Mouse (Mus musculus): ENCODE data around the gene Fgl2. TPM values are rescaled to one million over a fixed set of nuclear protein-coding genes. Genes with fewer than 3 reads are reported as not detected.

The Fgl2 gene
- total and polyA plus RNA-seq, 3 experiments: 0.41 to 10.4 (median 0.59) TPM

DNA sequence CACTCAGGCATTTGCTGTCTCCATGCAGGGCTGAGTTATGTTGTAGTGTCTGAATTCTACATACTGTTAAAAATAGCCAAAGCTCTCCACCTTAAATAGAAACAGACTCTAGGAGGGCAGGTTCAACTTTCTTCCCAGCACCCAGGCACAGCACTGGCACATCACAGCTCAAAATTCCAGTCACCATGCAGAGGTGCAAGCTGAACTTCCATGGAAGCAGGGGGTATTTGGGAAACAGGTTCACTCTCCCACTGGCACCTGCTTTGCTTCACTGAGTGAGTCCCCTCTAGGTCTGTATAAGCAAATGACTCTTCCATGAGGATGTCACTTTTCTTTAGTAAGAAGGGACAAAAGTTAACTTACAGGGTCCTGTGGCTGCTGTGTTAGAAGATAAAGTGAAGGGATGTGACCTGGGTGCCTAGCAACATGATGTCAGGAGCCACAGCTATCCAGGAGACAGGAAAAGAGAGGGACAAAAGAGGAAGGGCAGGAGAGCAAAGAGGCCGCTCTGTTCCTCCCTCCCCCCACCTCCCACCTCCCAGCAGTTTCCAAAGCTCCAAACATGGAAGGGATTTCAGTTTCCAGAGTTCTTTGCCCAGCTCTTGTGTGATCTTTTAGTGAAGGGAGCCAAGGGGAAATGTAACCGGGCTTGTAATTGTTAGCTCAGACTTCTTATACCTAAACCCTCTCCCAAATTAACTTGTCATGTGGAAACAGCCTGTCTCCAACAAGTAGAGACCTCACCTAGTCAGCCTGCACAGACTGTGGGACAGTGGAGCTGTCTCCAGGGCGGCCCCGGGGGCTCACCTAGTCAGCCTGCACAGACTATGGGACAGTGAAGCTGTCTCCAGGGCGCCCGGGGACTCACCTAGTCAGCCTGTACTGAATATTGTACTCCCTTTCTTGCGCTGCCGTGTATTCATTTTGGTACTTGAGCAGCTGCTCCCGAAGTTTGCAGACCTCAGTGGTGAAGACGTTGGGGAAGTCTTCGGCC is 42.5 kb upstream of the Fgl2 start:
- no peak for TF ChIP-seq MYC (IDR thresholded peaks at IDR 0.05; ENCODE audit: low read depth, low read length)
- TF ChIP-seq ZKSCAN1 (IDR thresholded peaks at IDR 0.05; ENCODE audit: borderline replicate concordance, low read depth, low read length): no peak
- no peak for TF ChIP-seq MAFK (IDR thresholded peaks at IDR 0.05; ENCODE audit: insufficient replicate concordance, low read length)
- no peak for TF ChIP-seq CTCF (conservative IDR thresholded peaks at IDR 0.05 in 1 of 2, IDR thresholded peaks at IDR 0.05 in 1 of 2; ENCODE audit: low read depth in 2 of 2, low read length in 2 of 2)
- TF ChIP-seq MEF2A (IDR thresholded peaks at IDR 0.05; ENCODE audit: borderline replicate concordance, low read depth, low read length): no peak
- no peak for TF ChIP-seq EP300 (IDR thresholded peaks at IDR 0.05; ENCODE audit: low read length)
- no peak for TF ChIP-seq TBP (conservative IDR thresholded peaks at IDR 0.05; ENCODE audit: low read depth, low read length)
- dilution Hi-C loops (cut with MboI; ENCODE audit: extremely low pct_ligation_motif_present, extremely low pct_unique_long_range_greater_than_20kb, low sequenced_read_pairs) (no loop called here), in situ Hi-C loops (cut with MboI; ENCODE audit: low pct_ligation_motif_present, low pct_unique_long_range_greater_than_20kb, low sequenced_read_pairs) (loop anchor here (5.0 kb wide), 2 partner anchors 42 to 92 kb away; partner anchors contain the start of genes Ccdc146, Fam185a and Fgl2)
- H3K27me3 ChIP-seq (replicated peaks): no peaks in the 10 kb centered on the region
- H3K4me1 ChIP-seq (ENCODE audit: control insufficient read depth in 1 of 2, insufficient read depth in 2 of 2): peaks cover 4 to 5% of the 10 kb centered on the region in 2 experiments; a peak in 2 of 4 replicates
- no peak overlapping the region for H3K27ac ChIP-seq (ENCODE audit: insufficient read depth, low read depth)
- H3K36me3 ChIP-seq (replicated peaks in 1 of 2; ENCODE audit: control insufficient read depth in 1 of 2, insufficient read depth in 1 of 2, low read length in 1 of 2): no peaks in the 10 kb centered on the region
- no peaks in the 10 kb centered on the region for H3K79me2 ChIP-seq (replicated peaks; ENCODE audit: control insufficient read depth, extremely low read depth, insufficient read depth, poor library complexity, severe bottlenecking)
- H3K9me3 ChIP-seq (replicated peaks; ENCODE audit: low read length): no peaks in the 10 kb centered on the region
- H3K4me3 ChIP-seq (replicated peaks in 1 of 3; ENCODE audit: low read depth in 2 of 3, low read length in 2 of 3, poor library complexity in 1 of 3): no peak overlapping the region
- DNase-seq (ENCODE audit: extremely low read depth): no peak
- no peak overlapping the region for H3K4me2 ChIP-seq (ENCODE audit: insufficient read depth, low read depth, poor library complexity, severe bottlenecking)
- no peak overlapping the region for H3K9ac ChIP-seq (ENCODE audit: insufficient read depth, low read depth)

DNA sequence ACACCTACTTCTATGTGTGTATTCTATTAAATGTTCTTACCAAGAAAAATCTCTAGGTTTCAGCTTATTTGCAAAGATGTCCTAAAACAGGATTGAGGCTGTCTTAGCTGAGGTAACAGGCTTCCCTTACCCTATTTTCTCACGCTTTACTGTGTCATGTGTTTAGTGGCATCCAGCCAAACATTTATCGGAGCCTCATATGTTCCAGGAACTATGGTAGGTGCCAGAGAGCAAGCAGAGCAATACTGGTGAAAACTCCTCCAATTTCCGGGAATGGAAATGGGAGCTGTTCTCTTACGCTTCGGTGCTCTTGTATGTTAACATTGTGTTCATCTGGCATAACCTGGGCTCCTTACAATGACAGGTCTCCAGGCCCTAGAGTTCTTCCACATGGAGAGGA is 40.8 kb upstream of the Fgl2 start:
- TF ChIP-seq USF1 (IDR thresholded peaks at IDR 0.05; ENCODE audit: low read depth, low read length) (no peak), ZNF384 (IDR thresholded peaks at IDR 0.05; ENCODE audit: low read depth, low read length) (no peak), PAX5 (IDR thresholded peaks at IDR 0.05; ENCODE audit: low read length) (no peak), MYC (IDR thresholded peaks at IDR 0.05; ENCODE audit: low read depth, low read length) (no peak), SIN3A (IDR thresholded peaks at IDR 0.05; ENCODE audit: low read length) (no peak), CTCF (conservative IDR thresholded peaks at IDR 0.05 in 1 of 2, IDR thresholded peaks at IDR 0.05 in 1 of 2; ENCODE audit: low read depth in 2 of 2, low read length in 2 of 2) (no peak), ZMIZ1 (IDR thresholded peaks at IDR 0.05; ENCODE audit: low read depth, low read length) (no peak), IRF4 (IDR thresholded peaks at IDR 0.05; ENCODE audit: low read depth, low read length) (no peak), CHD2 (IDR thresholded peaks at IDR 0.05; ENCODE audit: low read length) (no peak), UBTF (IDR thresholded peaks at IDR 0.05; ENCODE audit: low read depth, low read length) (no peak), MAX (IDR thresholded peaks at IDR 0.05; ENCODE audit: low read length) (no peak), MAFK (IDR thresholded peaks at IDR 0.05; ENCODE audit: insufficient replicate concordance, low read length) (no peak), RCOR1 (conservative IDR thresholded peaks at IDR 0.05; ENCODE audit: low read depth, low read length) (no peak), ZKSCAN1 (IDR thresholded peaks at IDR 0.05; ENCODE audit: borderline replicate concordance, low read depth, low read length) (no peak), JUN (IDR thresholded peaks at IDR 0.05; ENCODE audit: insufficient read depth, low read depth, low read length) (no peak), TCF12 (IDR thresholded peaks at IDR 0.05; ENCODE audit: low read depth, low read length) (no peak)

More for the DNA sequence above, 40.8 kb upstream of the Fgl2 start:
- no peak for DNase-seq (ENCODE audit: extremely low read depth)
- H3K79me2 ChIP-seq (replicated peaks; ENCODE audit: control insufficient read depth, extremely low read depth, insufficient read depth, poor library complexity, severe bottlenecking): no peaks in the 10 kb centered on the region
- H3K27me3 ChIP-seq (replicated peaks): no peaks in the 10 kb centered on the region
- no peak overlapping the region for H3K4me3 ChIP-seq (replicated peaks in 1 of 3; ENCODE audit: low read depth in 2 of 3, low read length in 2 of 3, poor library complexity in 1 of 3)
- no peaks in the 10 kb centered on the region for H3K36me3 ChIP-seq (replicated peaks in 1 of 2; ENCODE audit: control insufficient read depth in 1 of 2, insufficient read depth in 1 of 2, low read length in 1 of 2)
- in situ Hi-C loops (cut with MboI; ENCODE audit: low pct_ligation_motif_present, low pct_unique_long_range_greater_than_20kb, low sequenced_read_pairs): loop anchor here (5.0 kb wide), 2 partner anchors 41 to 91 kb away; partner anchors contain the start of genes Ccdc146, Fam185a and Fgl2
- H3K4me2 ChIP-seq (ENCODE audit: insufficient read depth, low read depth, poor library complexity, severe bottlenecking): no peak overlapping the region
- no peak overlapping the region for H3K9ac ChIP-seq (ENCODE audit: insufficient read depth, low read depth)
- H3K4me1 ChIP-seq (ENCODE audit: control insufficient read depth in 1 of 2, insufficient read depth in 2 of 2): peaks cover 4 to 5% of the 10 kb centered on the region in 2 experiments; a peak in 2 of 4 replicates
- H3K9me3 ChIP-seq (replicated peaks; ENCODE audit: low read length): no peaks in the 10 kb centered on the region
- H3K27ac ChIP-seq (ENCODE audit: insufficient read depth, low read depth): no peak overlapping the region
- dilution Hi-C loops (cut with MboI; ENCODE audit: extremely low pct_ligation_motif_present, extremely low pct_unique_long_range_greater_than_20kb, low sequenced_read_pairs): no loop called here

All from CH12.LX (cell line).